Mouse (Mus musculus): ENCODE measurements around the gene Mapkapk3. TPM values are rescaled to one million over a fixed set of nuclear protein-coding genes. Genes with fewer than 3 reads are reported as not detected.
A peak's percentile ranks its signal among the peaks of the same experiment; 100 is the strongest.

The Mapkapk3 gene
- total and polyA plus RNA-seq, 3 experiments, result 29.9 to 39.8 (median 30.1) TPM

GRCm38 (mm10) chr9:107288105-107288650 is 1.5 kb downstream of the Mapkapk3 start:
- Histone ChIP-seq H3K4me3 (replicated peaks in 1 of 3; ENCODE audit: low read depth in 2 of 3, low read length in 2 of 3, poor library complexity in 1 of 3) (peak overlapping the region; percentile 80 to 85 (median 81)), H3K9ac (ENCODE audit: insufficient read depth, low read depth) (peak overlapping the region; percentile 57), H3K4me1 (ENCODE audit: control insufficient read depth in 1 of 2, insufficient read depth in 2 of 2) (peaks cover 5 to 44% of the 10 kb centered on the region in 2 experiments), H3K9me3 (replicated peaks; ENCODE audit: low read length) (no peaks in the 10 kb centered on the region), H3K79me2 (replicated peaks; ENCODE audit: control insufficient read depth, extremely low read depth, insufficient read depth, poor library complexity, severe bottlenecking) (no peaks in the 10 kb centered on the region), H3K27ac (ENCODE audit: insufficient read depth, low read depth) (no peak overlapping the region), H3K4me2 (ENCODE audit: insufficient read depth, low read depth, poor library complexity, severe bottlenecking) (peak overlapping the region; percentile 83), H3K27me3 (replicated peaks) (peaks cover 8% of the 10 kb centered on the region), H3K36me3 (replicated peaks in 1 of 2; ENCODE audit: control insufficient read depth in 1 of 2, insufficient read depth in 1 of 2, low read length in 1 of 2) (peaks cover 9 to 35% of the 10 kb centered on the region in 2 experiments)
- TF ChIP-seq JUND (conservative IDR thresholded peaks at IDR 0.05; ENCODE audit: low read depth, low read length) (no peak), MYC (IDR thresholded peaks at IDR 0.05; ENCODE audit: low read depth, low read length) (no peak), MXI1 (IDR thresholded peaks at IDR 0.05; ENCODE audit: low read depth, low read length) (no peak), TBP (conservative IDR thresholded peaks at IDR 0.05; ENCODE audit: low read depth, low read length) (no peak), E2F4 (IDR thresholded peaks at IDR 0.05; ENCODE audit: insufficient replicate concordance, low read depth, low read length) (no peak), CTCF (conservative IDR thresholded peaks at IDR 0.05 in 1 of 2, IDR thresholded peaks at IDR 0.05 in 1 of 2; ENCODE audit: low read depth in 2 of 2, low read length in 2 of 2) (no peak)
- dilution Hi-C loops (cut with MboI; ENCODE audit: extremely low pct_ligation_motif_present, extremely low pct_unique_long_range_greater_than_20kb, low sequenced_read_pairs), result no loop called here
- no peak for DNase-seq (ENCODE audit: extremely low read depth)
- in situ Hi-C loops (cut with MboI; ENCODE audit: low pct_ligation_motif_present, low pct_unique_long_range_greater_than_20kb, low sequenced_read_pairs), result loop anchor here (5.0 to 25.0 kb wide), 2 partner anchors 41 to 626 kb away; partner anchors contain the start of gene Grm2

GRCm38 (mm10) chr9:107287294-107287693 is 2.4 kb downstream of the Mapkapk3 start:
- peaks cover 9 to 39% of the 10 kb centered on the region in 2 experiments for H3K36me3 ChIP-seq (replicated peaks in 1 of 2; ENCODE audit: control insufficient read depth in 1 of 2, insufficient read depth in 1 of 2, low read length in 1 of 2)
- peaks cover 3% of the 10 kb centered on the region for H3K27me3 ChIP-seq (replicated peaks)
- dilution Hi-C loops (cut with MboI; ENCODE audit: extremely low pct_ligation_motif_present, extremely low pct_unique_long_range_greater_than_20kb, low sequenced_read_pairs), result no loop called here
- H3K9me3 ChIP-seq (replicated peaks; ENCODE audit: low read length), result no peaks in the 10 kb centered on the region
- peaks cover 5 to 44% of the 10 kb centered on the region in 2 experiments for H3K4me1 ChIP-seq (ENCODE audit: control insufficient read depth in 1 of 2, insufficient read depth in 2 of 2)
- TF ChIP-seq TBP (conservative IDR thresholded peaks at IDR 0.05; ENCODE audit: low read depth, low read length) (no peak), ELF1 (IDR thresholded peaks at IDR 0.05; ENCODE audit: low read depth, low read length) (no peak), USF1 (IDR thresholded peaks at IDR 0.05; ENCODE audit: low read depth, low read length) (no peak), RCOR1 (conservative IDR thresholded peaks at IDR 0.05; ENCODE audit: low read depth, low read length) (no peak), USF2 (conservative IDR thresholded peaks at IDR 0.05; ENCODE audit: low read depth, low read length) (no peak), PAX5 (IDR thresholded peaks at IDR 0.05; ENCODE audit: low read length) (no peak), CTCF (conservative IDR thresholded peaks at IDR 0.05 in 1 of 2, IDR thresholded peaks at IDR 0.05 in 1 of 2; ENCODE audit: low read depth in 2 of 2, low read length in 2 of 2) (no peak), MYC (IDR thresholded peaks at IDR 0.05; ENCODE audit: low read depth, low read length) (no peak), POLR2AphosphoS2 (IDR thresholded peaks at IDR 0.05; ENCODE audit: low read depth, low read length) (no peak), TCF12 (IDR thresholded peaks at IDR 0.05; ENCODE audit: low read depth, low read length) (no peak), ZC3H11A (IDR thresholded peaks at IDR 0.05; ENCODE audit: low read depth, low read length) (no peak), ZKSCAN1 (IDR thresholded peaks at IDR 0.05; ENCODE audit: borderline replicate concordance, low read depth, low read length) (no peak)
- in situ Hi-C loops (cut with MboI; ENCODE audit: low pct_ligation_motif_present, low pct_unique_long_range_greater_than_20kb, low sequenced_read_pairs), result loop anchor here (5.0 to 25.0 kb wide), 2 partner anchors 40 to 625 kb away; partner anchors contain the start of gene Grm2
- no peaks in the 10 kb centered on the region for H3K79me2 ChIP-seq (replicated peaks; ENCODE audit: control insufficient read depth, extremely low read depth, insufficient read depth, poor library complexity, severe bottlenecking)
- DNase-seq (ENCODE audit: extremely low read depth), result peak; percentile 56
- no peak overlapping the region for H3K27ac ChIP-seq (ENCODE audit: insufficient read depth, low read depth)
- H3K4me3 ChIP-seq (replicated peaks in 1 of 3; ENCODE audit: low read depth in 2 of 3, low read length in 2 of 3, poor library complexity in 1 of 3), result peak overlapping the region in 1 of 3 experiments; percentile 80
- H3K4me2 ChIP-seq (ENCODE audit: insufficient read depth, low read depth, poor library complexity, severe bottlenecking), result no peak overlapping the region
- no peak overlapping the region for H3K9ac ChIP-seq (ENCODE audit: insufficient read depth, low read depth)
